Mouse (Mus musculus) cerebellum, adult 9-10 months (tissue): Measurements from ENCODE around the gene Apba2.

Experiments used
- DNase-seq: peaks from one replicate; pipeline ENCODE4 v3.0.0; 2022

The Apba2 gene

DNA sequence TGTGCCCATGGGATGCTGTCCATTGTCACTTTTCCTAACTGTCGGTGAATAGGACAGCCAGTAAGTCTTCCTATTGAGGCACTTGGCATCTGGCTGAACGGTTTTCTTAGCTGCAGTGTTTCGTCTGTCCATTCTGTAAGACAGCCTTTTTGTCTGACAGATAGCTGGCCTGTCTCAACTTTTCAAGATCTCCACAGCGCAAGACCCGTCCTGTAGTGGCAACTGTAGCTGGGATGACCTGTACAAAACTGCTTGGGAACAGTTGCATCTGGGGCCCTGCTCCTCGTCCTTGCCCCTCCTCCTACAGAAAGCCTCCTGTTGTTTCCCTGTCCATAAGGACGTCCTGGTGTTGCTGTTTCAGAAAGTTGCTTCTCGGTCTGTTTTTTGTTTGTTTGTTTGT lies 157.8 kb downstream of the Apba2 start:
- DNase-seq = no peak

GRCm38 (mm10) chr7:64662506-64662905 lies 161.0 kb downstream of the Apba2 start:
- no peak for DNase-seq

GRCm38 (mm10) chr7:64663600-64663999 lies 162.1 kb downstream of the Apba2 start:
- no peak for DNase-seq

DNA sequence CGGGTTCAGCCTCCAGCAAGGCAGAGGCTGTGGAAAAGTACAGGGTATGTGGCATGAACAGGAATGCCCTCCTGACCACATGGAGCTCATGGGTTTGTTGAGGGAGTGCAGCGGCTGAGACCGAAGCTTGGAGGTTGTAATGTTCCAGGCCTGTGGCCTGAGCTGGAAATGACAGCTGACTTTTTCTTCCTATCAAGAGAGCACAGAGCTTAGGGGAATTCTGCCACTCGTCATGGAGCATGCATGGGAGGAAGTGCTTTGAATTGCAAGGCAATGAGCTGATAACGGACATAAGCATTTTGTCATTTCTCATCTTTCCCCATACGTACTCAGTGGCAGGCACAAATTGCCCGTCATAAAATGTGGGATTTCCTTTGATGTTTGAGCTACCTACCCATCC lies 163.6 kb downstream of the Apba2 start:
- no peak for DNase-seq

DNA sequence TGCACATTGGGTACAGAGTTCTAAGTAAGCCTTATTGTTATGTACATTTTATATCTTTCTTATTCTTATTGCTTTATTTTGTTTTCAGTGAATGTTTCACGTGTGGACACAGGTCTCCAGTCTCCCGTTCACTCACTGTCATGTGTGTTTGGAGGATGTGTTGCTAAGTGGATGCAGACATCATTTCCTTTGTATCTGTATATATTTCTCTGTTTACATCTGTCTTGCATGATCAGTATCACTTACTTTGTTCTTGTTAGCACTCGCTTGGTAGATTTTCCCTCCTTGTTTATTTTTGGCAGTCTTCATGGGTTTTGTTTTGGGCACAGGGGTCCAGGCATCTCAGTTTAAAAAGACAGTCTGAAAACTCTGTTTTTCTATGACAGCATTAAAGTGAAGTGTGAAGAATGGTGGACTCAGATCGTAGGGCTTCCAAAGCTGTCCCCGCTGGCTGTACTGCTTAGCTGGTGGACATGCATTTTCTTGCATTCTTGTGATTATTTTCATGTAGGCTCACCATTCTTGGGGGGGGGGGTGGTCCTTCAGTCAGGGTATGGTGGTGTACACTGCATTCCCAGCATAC lies 164.3 kb downstream of the Apba2 start:
- no peak for DNase-seq

- no peak for DNase-seq
Observed at GRCm38 (mm10) chr7:64667959-64668358, 166.5 kb downstream of the Apba2 start.

- peak; percentile 53 for DNase-seq
Observed at GRCm38 (mm10) chr7:64679771-64680479, 178.4 kb downstream of the Apba2 start.

DNA sequence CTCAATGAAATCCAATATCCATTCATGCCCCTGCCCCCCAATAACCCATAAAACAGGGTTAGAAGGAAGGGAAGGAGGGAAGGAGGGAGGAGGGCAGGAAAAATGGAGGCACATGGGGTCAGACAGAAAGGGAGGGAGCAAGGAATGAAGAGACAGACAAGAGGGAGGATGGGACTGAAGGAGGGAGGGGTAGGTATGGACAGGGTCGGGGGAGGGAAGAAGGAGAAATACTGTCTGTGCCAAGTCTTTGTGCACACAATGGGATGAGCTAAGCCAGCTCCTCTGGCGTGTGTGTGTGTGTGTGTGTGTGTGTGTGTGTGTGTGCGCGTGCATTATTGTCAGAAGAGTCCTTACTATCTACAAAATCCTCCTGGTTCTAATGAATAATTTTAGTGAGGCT lies 183.4 kb downstream of the Apba2 start:
- DNase-seq = no peak

GRCm38 (mm10) chr7:64688115-64688817 lies 186.8 kb downstream of the Apba2 start:
- DNase-seq = peak; percentile 52

GRCm38 (mm10) chr7:64691831-64692230 lies 190.3 kb downstream of the Apba2 start:
- DNase-seq = no peak

GRCm38 (mm10) chr7:64694937-64695336 lies 193.4 kb downstream of the Apba2 start:
- no peak for DNase-seq

DNA sequence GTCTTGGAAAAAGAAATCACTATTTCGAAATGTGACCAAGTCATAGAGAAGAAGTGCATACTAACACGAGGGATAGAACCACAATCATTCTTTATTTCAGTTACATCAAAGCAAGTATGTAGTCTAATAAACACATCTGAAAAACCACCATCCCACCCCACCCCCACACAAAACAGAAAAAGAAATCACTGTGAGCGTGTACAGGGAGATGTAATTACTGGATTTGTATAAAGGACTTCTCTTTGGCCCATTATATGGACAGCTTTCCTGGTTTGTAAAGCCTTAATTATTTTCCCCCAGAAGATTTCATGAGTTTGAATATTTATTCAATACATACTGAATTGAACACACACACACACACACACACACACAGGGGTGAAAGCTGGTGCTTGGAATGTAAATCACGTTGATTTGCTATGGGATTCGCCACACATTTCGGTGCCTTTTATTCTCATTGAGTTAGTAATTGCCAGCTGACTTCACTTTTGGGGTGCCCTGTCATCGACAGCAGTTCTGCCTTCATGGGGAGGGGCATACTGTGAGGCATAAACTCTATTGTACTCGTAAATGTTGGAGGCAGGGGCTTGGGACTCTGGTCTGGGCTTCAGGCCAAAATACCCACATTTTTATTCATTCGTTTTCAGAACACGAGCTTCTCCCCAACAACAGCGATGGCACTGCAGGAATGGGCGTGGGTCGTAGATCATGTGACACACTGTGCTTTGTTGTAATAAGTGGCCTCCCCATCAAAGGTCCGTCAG lies 195.2 kb downstream of the Apba2 start:
- no peak for DNase-seq

- DNase-seq = no peak
Observed at GRCm38 (mm10) chr7:64697791-64698337, 196.4 kb downstream of the Apba2 start.

GRCm38 (mm10) chr7:64704060-64704595 lies 202.6 kb downstream of the Apba2 start:
- DNase-seq = no peak

DNA sequence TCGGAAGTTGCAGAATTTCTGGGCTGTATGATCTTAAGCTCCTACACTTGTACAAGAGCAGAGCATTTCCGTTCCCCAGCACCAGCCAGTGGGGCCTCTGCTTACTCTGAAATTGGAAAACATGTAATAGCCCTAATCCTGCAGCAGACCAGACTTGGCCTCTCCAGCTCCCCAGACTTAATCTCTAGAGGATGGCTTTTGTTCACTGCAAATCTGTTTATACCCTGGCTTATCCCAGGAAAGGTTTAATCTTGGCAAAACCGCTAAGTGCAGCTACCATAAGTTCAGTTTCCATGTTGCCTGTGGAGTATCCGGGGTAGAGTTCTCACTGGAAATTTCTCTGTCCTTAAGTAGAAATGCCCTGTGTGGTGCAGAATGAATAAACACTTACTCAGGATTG lies 206.7 kb downstream of the Apba2 start:
- no peak for DNase-seq

DNA sequence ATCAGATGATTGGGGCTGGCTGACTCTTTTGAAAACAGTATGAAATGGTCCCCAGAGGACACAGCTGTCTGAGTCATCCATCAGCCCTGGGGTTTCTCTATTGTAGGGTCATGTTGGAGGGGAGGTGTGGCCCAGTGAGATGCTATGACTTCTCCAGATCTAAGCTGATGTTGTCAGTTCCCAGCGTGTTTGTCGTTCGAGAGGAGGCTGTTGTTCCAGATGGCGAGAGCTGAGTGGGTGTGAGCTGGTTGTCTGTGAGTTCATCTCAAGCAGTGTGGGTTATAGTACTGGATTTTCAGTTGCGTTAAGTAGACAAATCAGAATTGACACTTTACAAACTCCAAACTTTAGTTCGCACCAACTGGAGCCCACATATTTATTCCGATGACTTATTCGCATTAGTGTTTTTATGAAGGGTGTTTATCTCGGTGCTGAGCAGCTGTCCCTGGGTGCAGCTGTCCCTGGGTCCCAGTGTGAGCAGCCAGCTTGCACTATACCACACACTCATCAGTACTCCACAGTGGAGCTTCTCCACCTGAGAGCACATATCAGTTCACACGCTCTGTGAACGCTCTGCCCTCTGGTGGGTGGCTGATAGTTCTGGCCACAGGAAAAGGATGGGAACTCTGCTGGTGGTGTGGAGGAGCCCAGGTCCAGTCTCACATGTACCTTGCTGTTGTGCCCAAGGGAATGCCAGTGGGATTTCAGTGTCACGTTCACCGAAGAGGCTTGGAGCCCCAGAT lies 208.2 kb downstream of the Apba2 start:
- DNase-seq = peak; percentile 75

GRCm38 (mm10) chr7:64716286-64716685 lies 214.8 kb downstream of the Apba2 start:
- DNase-seq = no peak

DNA sequence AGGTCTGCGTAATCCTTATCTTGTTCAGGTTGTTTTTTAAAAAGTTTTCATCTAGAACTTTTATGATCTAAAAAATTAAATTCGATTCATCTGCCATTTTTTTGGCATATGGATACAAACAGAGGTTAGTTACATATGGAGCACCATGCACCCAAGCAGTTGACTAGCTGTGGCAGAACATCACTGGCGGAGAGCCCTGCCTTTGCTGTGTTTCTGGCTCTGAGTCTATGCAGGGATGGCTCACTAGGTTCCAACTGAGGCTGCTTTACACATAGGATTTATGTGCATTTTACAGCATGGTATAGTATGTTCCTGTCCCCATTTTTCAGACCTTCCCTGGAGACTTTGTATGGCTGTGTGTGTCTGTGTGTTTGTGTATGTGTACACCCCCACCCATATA lies 221.8 kb downstream of the Apba2 start:
- no peak for DNase-seq

GRCm38 (mm10) chr7:64724409-64724808 lies 222.9 kb downstream of the Apba2 start:
- no peak for DNase-seq

DNA sequence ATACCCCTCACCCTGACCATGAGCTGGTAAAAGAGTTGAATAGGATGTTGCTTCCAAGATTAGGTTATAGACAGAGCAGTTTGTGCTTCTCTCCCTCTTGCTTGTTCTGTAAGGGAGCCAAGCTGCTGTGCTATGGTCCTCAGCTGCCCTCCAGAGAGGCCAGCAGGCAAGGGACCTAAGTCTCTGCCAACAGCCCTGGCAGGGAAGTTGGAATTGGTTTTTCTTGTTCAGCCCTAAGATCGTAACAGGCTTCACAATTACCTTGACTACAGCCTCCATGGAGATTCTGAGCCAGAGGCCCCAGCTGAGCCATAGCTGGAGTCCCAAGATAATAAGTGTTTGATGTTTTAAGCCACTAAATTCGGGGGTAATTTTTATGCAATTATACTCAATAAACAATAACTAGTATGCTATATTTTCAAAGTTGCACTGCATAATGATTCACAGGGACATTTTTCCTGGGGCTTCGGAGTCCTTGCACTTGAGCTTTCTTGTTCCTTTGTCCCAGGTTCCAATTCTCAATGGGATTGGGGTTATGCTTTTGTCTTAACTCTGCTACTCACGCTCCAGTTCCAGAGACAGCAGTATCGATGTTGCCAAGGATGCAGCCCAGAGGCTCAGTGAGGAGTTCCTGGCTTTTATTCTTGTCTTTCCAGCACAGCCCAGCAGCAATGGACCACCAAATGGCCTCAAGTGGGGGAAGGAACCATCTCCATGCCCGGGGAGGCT lies 224.6 kb downstream of the Apba2 start:
- peak; percentile 43 for DNase-seq

DNA sequence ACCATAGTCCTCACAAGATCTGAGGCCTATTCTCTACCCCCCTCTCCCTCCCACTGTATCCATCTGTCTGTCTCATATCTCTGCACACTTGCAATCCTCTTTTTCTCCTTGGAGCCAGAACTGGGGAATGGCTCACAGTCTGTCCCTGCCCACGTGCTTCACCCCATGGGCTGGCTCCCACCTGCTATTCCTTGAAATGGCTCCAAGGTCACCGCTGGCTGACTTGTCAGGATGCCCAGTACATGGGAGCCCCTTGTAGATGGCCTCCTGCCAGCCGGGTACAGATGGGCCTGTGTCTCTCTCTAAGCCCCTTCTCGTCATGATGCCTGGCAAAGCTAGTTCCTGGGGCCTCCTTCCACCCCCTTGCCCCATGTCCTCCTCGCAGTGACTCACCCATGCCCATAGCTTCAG lies 226.7 kb downstream of the Apba2 start:
- peak; percentile 79 for DNase-seq
